Mouse (Mus musculus) heart, embryonic 12.5 days (tissue): ENCODE results near the gene Acot1. TPM values are rescaled to one million over a fixed set of nuclear protein-coding genes. Genes with fewer than 3 reads are reported as not detected.
"Not testable (repeated sequence)": the region's sequence is repeated elsewhere in the genome, so short reads cannot be mapped to it uniquely, and the experiment has no call there.

ENCODE experiments used
- ATAC-seq: fragments of 200-750 bp; cut with Nextera tagmentation; 2 replicates; pipeline ENCODE4 v1.8.0; 2017; ENCODE audit warnings: moderate TSS enrichment, moderate library complexity; ENCODE audit not compliant: insufficient number of reproducible peaks, low FRiP score
- H3K27ac ChIP-seq: fragments of 300-500 bp; sonication (generic); 2 replicates; pipeline ENCODE4 v1.5.1; 2016; ENCODE audit warnings: mild to moderate bottlenecking, moderate library complexity; ENCODE audit not compliant: poor library complexity, severe bottlenecking
- H3K27me3 ChIP-seq: fragments of 300-500 bp; sonication (generic); replicated peaks from 2 replicates; pipeline ENCODE4 v1.6.1; 2016; ENCODE audit warnings: mild to moderate bottlenecking, moderate library complexity
- H3K36me3 ChIP-seq: fragments of 300-500 bp; sonication (generic); 2 replicates; pipeline ENCODE4 v1.6.1; 2016; ENCODE audit warnings: mild to moderate bottlenecking, moderate library complexity
- H3K4me1 ChIP-seq: fragments of 300-500 bp; sonication (generic); replicated peaks from 2 replicates; pipeline ENCODE4 v1.6.1; 2016; ENCODE audit warnings: mild to moderate bottlenecking
- H3K4me2 ChIP-seq: fragments of 300-500 bp; sonication (generic); 2 replicates; pipeline ENCODE4 v1.6.1; 2016; ENCODE audit warnings: mild to moderate bottlenecking, moderate library complexity
- H3K4me3 ChIP-seq: fragments of 300-500 bp; sonication (generic); 2 replicates; pipeline ENCODE4 v1.5.1; 2016; ENCODE audit warnings: mild to moderate bottlenecking
- H3K9ac ChIP-seq: fragments of 300-500 bp; sonication (generic); 2 replicates; pipeline ENCODE4 v1.6.1; 2016; ENCODE audit warnings: mild to moderate bottlenecking, moderate library complexity
- H3K9me3 ChIP-seq: fragments of 300-500 bp; sonication (generic); replicated peaks from 2 replicates; pipeline ENCODE4 v1.6.1; 2016; ENCODE audit warnings: mild to moderate bottlenecking, moderate library complexity
- WGBS: fragments of 180-500 bp; shearing (Covaris S2); methylation state at CpG from one replicate; pipeline ENCODE4 v1.1.7; 2016; 5-methylcytosine and 5-hydroxymethylcytosine counted together
- polyA plus RNA-seq: library from polyadenylated mRNA; unstranded; fragments of >200 nt; fragmentation: Nextera tagmentation; extraction: Ambion mirVana; gene quantifications from 2 replicates; pipeline ENCODE4 v1.2.1, GENCODE M21; 2016

Acot1 gene
- polyA plus RNA-seq, 1 experiment from 2014 or later, result 21.3 TPM

GRCm38 (mm10) chr12:84038691-84039111 lies 29.4 kb downstream of the Acot1 start, which contains the start of gene Gm49366:
Gene Gm49366 (plus strand): TSS chr12:84038935.
- WGBS, result 1% methylated on average over 39 of the region's 39 CpGs
- H3K27ac ChIP-seq, H3K36me3 ChIP-seq, H3K27me3 ChIP-seq, H3K9me3 ChIP-seq, H3K4me1 ChIP-seq, ATAC-seq: not testable (repeated sequence)
- Histone ChIP-seq H3K4me3 (peak within 1 kb of the TSS; percentile 56), H3K9ac (peak within 1 kb of the TSS; percentile 73), H3K4me2 (peak within 1 kb of the TSS; percentile 85)

- Histone ChIP-seq H3K4me3 (no peak overlapping the region), H3K36me3 (no peaks in the 10 kb centered on the region), H3K4me2 (no peak overlapping the region), H3K4me1 (no peaks in the 10 kb centered on the region), H3K27ac (no peak overlapping the region), H3K9ac (no peak overlapping the region), H3K9me3 (peaks cover 9% of the 10 kb centered on the region), H3K27me3 (peaks cover 4% of the 10 kb centered on the region; the same call in 1 of the 2 replicates)
- ATAC-seq, result no peak
- WGBS, result 82% methylated on average over 5 of the region's 5 CpGs
Observed at GRCm38 (mm10) chr12:84042248-84042647, 33.0 kb downstream of the Acot1 start.

GRCm38 (mm10) chr12:84044045-84044444 lies 34.8 kb downstream of the Acot1 start:
- Histone ChIP-seq H3K9me3 (peaks cover 14% of the 10 kb centered on the region), H3K4me2 (no peak overlapping the region), H3K27ac (no peak overlapping the region), H3K36me3 (no peaks in the 10 kb centered on the region), H3K4me1 (no peaks in the 10 kb centered on the region), H3K9ac (no peak overlapping the region), H3K27me3 (no peaks in the 10 kb centered on the region), H3K4me3 (no peak overlapping the region)
- WGBS, result 73% methylated on average over 2 of the region's 2 CpGs
- no peak for ATAC-seq

GRCm38 (mm10) chr12:84046906-84047305 lies 37.6 kb downstream of the Acot1 start:
- Histone ChIP-seq H3K4me3 (no peak overlapping the region), H3K27me3 (peaks cover 5% of the 10 kb centered on the region; the same call in 1 of the 2 replicates), H3K4me2 (no peak overlapping the region), H3K27ac (no peak overlapping the region), H3K36me3 (no peaks in the 10 kb centered on the region), H3K9ac (no peak overlapping the region), H3K9me3 (peaks cover 5% of the 10 kb centered on the region; the same call in 1 of the 2 replicates), H3K4me1 (no peaks in the 10 kb centered on the region)
- ATAC-seq, result no peak
- WGBS, result 89% methylated on average over 1 of the region's 1 CpGs

- WGBS, result 81% methylated on average over 5 of the region's 5 CpGs
- H3K9ac ChIP-seq, H3K36me3 ChIP-seq, ATAC-seq, H3K9me3 ChIP-seq, H3K4me1 ChIP-seq, H3K4me2 ChIP-seq, H3K4me3 ChIP-seq, H3K27ac ChIP-seq: not testable (repeated sequence)
- peaks cover 25% of the 10 kb centered on the region for H3K27me3 ChIP-seq
Observed at GRCm38 (mm10) chr12:84050744-84051143, 41.5 kb downstream of the Acot1 start.

- Histone ChIP-seq H3K27me3 (peaks cover 25% of the 10 kb centered on the region), H3K4me2 (peak within 1 kb of the TSS; percentile 69)
- 63% methylated on average over 5 of the region's 5 CpGs for WGBS
Observed at GRCm38 (mm10) chr12:84051937-84052474, 42.7 kb downstream of the Acot1 start, which contains the start of gene Acot3. Gene Acot3 (plus strand): TSS chr12:84052144.

GRCm38 (mm10) chr12:84052609-84053008 lies 43.3 kb downstream of the Acot1 start:
- WGBS, result 85% methylated on average over 7 of the region's 7 CpGs
- no peak for ATAC-seq
- no peak overlapping the region; the same call in 1 of the 2 replicates for H3K4me2 ChIP-seq
- no peaks in the 10 kb centered on the region for H3K36me3 ChIP-seq
- H3K9me3 ChIP-seq, result peaks cover 5% of the 10 kb centered on the region; the same call in 1 of the 2 replicates
- no peak overlapping the region for H3K9ac ChIP-seq
- H3K4me3 ChIP-seq, result no peak overlapping the region
- H3K27me3 ChIP-seq, result peaks cover 25% of the 10 kb centered on the region
- no peak overlapping the region for H3K27ac ChIP-seq
- H3K4me1 ChIP-seq, result peaks cover 8% of the 10 kb centered on the region; the same call in 1 of the 2 replicates

More at GRCm38 (mm10) chr12:84051937-84052474, 42.7 kb downstream of the Acot1 start, which contains the start of gene Acot3:
- Histone ChIP-seq H3K9ac (no peak within 1 kb of the TSS), H3K36me3 (no peaks in the 10 kb centered on the region), H3K9me3 (peaks cover 5% of the 10 kb centered on the region; the same call in 1 of the 2 replicates), H3K4me1 (peaks cover 8% of the 10 kb centered on the region; the same call in 1 of the 2 replicates), H3K27ac (no peak within 1 kb of the TSS), H3K4me3 (peak within 1 kb of the TSS; percentile 44; the same call in 1 of the 2 replicates)
- ATAC-seq, result no peak

GRCm38 (mm10) chr12:84053173-84053572 lies 43.9 kb downstream of the Acot1 start:
- no peak for ATAC-seq
- Histone ChIP-seq H3K36me3 (no peaks in the 10 kb centered on the region), H3K4me1 (peaks cover 8% of the 10 kb centered on the region; the same call in 1 of the 2 replicates), H3K9ac (peak overlapping the region; percentile 71), H3K9me3 (peaks cover 4% of the 10 kb centered on the region; the same call in 1 of the 2 replicates), H3K27me3 (peaks cover 25% of the 10 kb centered on the region), H3K4me2 (peak overlapping the region; percentile 69), H3K27ac (no peak overlapping the region), H3K4me3 (peak overlapping the region; percentile 44)
- WGBS, result 6% methylated on average over 16 of the region's 16 CpGs

- 2% methylated on average over 41 of the region's 46 CpGs for WGBS
- no peak for ATAC-seq
- H3K4me2 ChIP-seq, result peak overlapping the region; percentile 69
- no peaks in the 10 kb centered on the region for H3K9me3 ChIP-seq
- H3K4me3 ChIP-seq, result peak overlapping the region; percentile 44
- H3K36me3 ChIP-seq, result no peaks in the 10 kb centered on the region
- H3K9ac ChIP-seq, result peak overlapping the region; percentile 71
- peaks cover 8% of the 10 kb centered on the region; the same call in 1 of the 2 replicates for H3K4me1 ChIP-seq
- no peak overlapping the region for H3K27ac ChIP-seq
- peaks cover 25% of the 10 kb centered on the region for H3K27me3 ChIP-seq
Observed at GRCm38 (mm10) chr12:84053679-84054391, 44.5 kb downstream of the Acot1 start.

GRCm38 (mm10) chr12:84060946-84061345 lies 51.7 kb downstream of the Acot1 start:
- Histone ChIP-seq H3K4me3 (no peak overlapping the region), H3K9me3 (0 out of 2 replicates have a peak, but pooled peaks cover 2% of the 10 kb centered on the region), H3K27me3 (peaks cover 12% of the 10 kb centered on the region; the same call in 1 of the 2 replicates), H3K27ac (no peak overlapping the region), H3K9ac (no peak overlapping the region), H3K4me2 (no peak overlapping the region), H3K36me3 (no peaks in the 10 kb centered on the region), H3K4me1 (no peaks in the 10 kb centered on the region)
- 21% methylated on average over 2 of the region's 2 CpGs for WGBS
- ATAC-seq, result no peak

- 91% methylated on average over 20 of the region's 20 CpGs for WGBS
- Histone ChIP-seq H3K4me1 (no peaks in the 10 kb centered on the region), H3K36me3 (no peaks in the 10 kb centered on the region), H3K4me2 (no peak overlapping the region), H3K27ac (no peak overlapping the region), H3K4me3 (no peak overlapping the region), H3K9ac (no peak overlapping the region), H3K27me3 (peaks cover 22% of the 10 kb centered on the region), H3K9me3 (0 out of 2 replicates have a peak, but pooled peaks cover 2% of the 10 kb centered on the region)
- no peak for ATAC-seq
Observed at GRCm38 (mm10) chr12:84062336-84062735, 53.0 kb downstream of the Acot1 start.
